Mouse (Mus musculus): Measurements from ENCODE around the gene Atoh1. TPM values are rescaled to one million over a fixed set of nuclear protein-coding genes. Genes with fewer than 3 reads are reported as not detected.

Atoh1 gene
- 2.1 and 4.2 TPM in 2 replicates for polyA plus RNA-seq (2012; rRNA removed)

DNA sequence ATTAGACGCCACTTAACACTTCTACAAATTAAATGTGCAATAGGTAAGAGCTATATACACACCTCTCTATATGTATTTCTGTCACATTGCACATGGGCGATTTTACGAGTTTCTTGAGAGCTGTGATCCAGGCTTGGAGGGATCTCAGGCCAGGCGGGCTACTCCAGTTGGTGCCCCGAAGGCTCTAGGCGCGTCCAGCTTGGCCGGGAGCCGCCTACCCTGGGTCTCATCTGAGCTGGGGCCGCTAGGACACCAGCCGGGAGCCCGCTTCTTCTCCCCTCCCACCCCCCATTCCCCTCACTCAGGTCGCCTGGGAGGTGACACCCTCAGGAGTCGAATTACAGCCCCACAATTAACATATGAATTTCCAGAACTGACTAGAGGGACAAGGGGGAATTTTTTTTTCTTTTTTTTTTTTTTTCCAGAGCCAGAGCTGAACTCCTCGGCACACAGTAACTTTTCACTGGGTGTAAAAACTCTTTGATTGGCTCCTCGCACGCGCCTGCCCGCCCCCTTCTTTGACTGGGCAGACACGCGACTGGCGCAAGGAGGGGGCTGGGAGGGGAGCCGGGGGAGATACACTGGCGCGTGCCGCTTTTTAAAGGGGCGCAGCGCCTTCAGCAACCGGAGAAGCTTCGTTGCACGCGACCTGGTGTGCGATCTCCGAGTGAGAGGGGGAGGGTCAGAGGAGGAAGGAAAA is at the start of gene Atoh1:
TSS of gene Atoh1 (plus strand) at position 627 of the 700 bp plus-strand sequence.

Measured in central nervous system, embryonic 14 days (tissue).